Comparison of ENCODE assay signal across 8 mouse cellular contexts in the genomic region with DNA sequence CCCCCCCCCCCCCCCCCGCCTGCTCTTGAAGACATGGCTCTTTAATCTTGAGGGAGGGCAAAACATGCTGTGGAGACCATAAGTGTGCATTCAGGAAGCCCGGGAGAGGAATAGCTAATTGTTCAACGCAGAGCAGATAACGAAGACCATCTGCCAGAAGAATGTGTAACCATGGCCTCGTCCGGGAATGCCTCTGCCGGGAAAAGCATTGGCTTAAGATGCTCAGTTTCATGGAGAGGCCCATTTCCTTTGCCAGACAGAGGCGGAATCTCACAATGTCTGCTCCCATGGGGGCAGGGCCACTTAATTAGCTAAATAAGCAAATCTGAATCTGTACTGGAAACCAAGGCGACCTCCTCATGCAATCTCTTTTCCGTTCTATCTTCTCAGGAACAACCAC. TPM values are rescaled to one million over a fixed set of nuclear protein-coding genes. Genes with fewer than 3 reads are reported as not detected.
A peak's percentile ranks its signal among the peaks of the same experiment; 100 is the strongest.
DNase-seq lines count a peak whose midpoint lies in the region; ATAC-seq lines count a peak whose summit lies in the region.

No protein-coding gene starts in this region.

- peak; percentile 16 for DNase-seq in gastrocnemius, postnatal 14 days
- no peak for DNase-seq in gastrocnemius, postnatal 36 days
- DNase-seq in embryo, embryonic 10.5 days (ENCODE audit: low spot score) = peak; percentile 63
- DNase-seq in heart, postnatal 4 days = peak; percentile 43
- no peak for DNase-seq in adrenal gland, postnatal 4 days (ENCODE audit: low spot score in 2 of 2)
- DNase-seq in thymus, postnatal 4 days = no peak
- no peak for DNase-seq in ovary, adult 18-20 months (ENCODE audit: low spot score)

- H3K4me1 ChIP-seq in liver, embryonic 16.5 days (ENCODE audit: control insufficient read depth, low read depth, low read length) = no peaks in the 10 kb centered on the region

- H3K9ac ChIP-seq in liver, embryonic 16.5 days (ENCODE audit: low read depth, low read length) = no peak overlapping the region

- no peaks in the 10 kb centered on the region for H3K27me3 ChIP-seq in liver, embryonic 16.5 days (ENCODE audit: control insufficient read depth, insufficient read depth, low read depth, low read length)

- ATAC-seq in liver, embryonic 16.5 days (ENCODE audit: low read depth) = peak; percentile 45; the same call in 1 of the 2 replicates

- H3K27ac ChIP-seq in liver, embryonic 16.5 days (ENCODE audit: low read length) = no peak overlapping the region

- no peak overlapping the region for H3K4me3 ChIP-seq in liver, embryonic 16.5 days (ENCODE audit: low read depth, low read length)

- no peaks in the 10 kb centered on the region for H3K9me3 ChIP-seq in liver, embryonic 16.5 days (replicated peaks; ENCODE audit: control insufficient read depth, low read length)

- H3K4me2 ChIP-seq in liver, embryonic 16.5 days (ENCODE audit: low read depth, low read length) = no peak overlapping the region

- no peaks in the 10 kb centered on the region for H3K36me3 ChIP-seq in liver, embryonic 16.5 days (ENCODE audit: control insufficient read depth, insufficient read depth)

- 68% methylated on average over 9 of the region's 10 CpGs for WGBS in liver, embryonic 16.5 days (ENCODE audit: insufficient replicate concordance)

- intact Hi-C loops in gastrocnemius, postnatal 14 days (cut with DNase I; ENCODE audit: low total_unique reads) = loop anchor here (2.0 to 10.0 kb wide), 3 partner anchors 263 to 537 kb away; no protein-coding TSS in a partner anchor
- intact Hi-C loops in gastrocnemius, postnatal 36 days (cut with DNase I) = loop anchor here (5.0 kb wide), 1 partner anchor 425 kb away; no protein-coding TSS in a partner anchor

RNA-seq across cellular contexts. Expression of a gene that starts 43.7 kb away (rescaled TPM):
- under 1 TPM; 0.14 to 0.27 TPM for total RNA-seq in gastrocnemius, postnatal 14 days (2021)
- total RNA-seq in gastrocnemius, postnatal 36 days (2021) = under 1 TPM; 0.23 to 0.42 TPM
- total RNA-seq in heart, postnatal 4 days (2021) = not detected
- 1.9 and 2.0 TPM in 2 replicates for polyA plus RNA-seq in liver, embryonic 16.5 days (2015; fragmentation: Nextera tagmentation; extraction: Ambion mirVana)
- total RNA-seq in adrenal gland, postnatal 4 days (2021) = under 1 TPM; 0.34 to 0.79 TPM

Comparison
In these comparisons a context has a peak if more than half of its experiments do, and no peak if none do; other contexts are left out.
1. DNase-seq: peak in gastrocnemius, postnatal 14 days (single experiment), embryo, embryonic 10.5 days (single experiment) and heart, postnatal 4 days (single experiment); none in gastrocnemius, postnatal 36 days (0 of 2), adrenal gland, postnatal 4 days (0 of 2), thymus, postnatal 4 days (single experiment) and ovary, adult 18-20 months (single experiment).